Mouse (Mus musculus) A20 (cell line): ENCODE measurements at regions not wholly inside any gene's neighbourhood (a gene's known extent, or its start where the extent isn't known, plus 50 kb on each side); places are given as distances from the start of the nearest gene placed in this dataset.

Source experiments
- DNase-seq: peaks from one replicate; pipeline ENCODE4 v3.0.0-alpha.2; 2011; ENCODE audit warnings: low read depth, low spot score

- peak; percentile 73 for DNase-seq
Measured at GRCm38 (mm10) chr3:73134316-73134715, 76.7 kb upstream of the Slitrk3 start.

- no peak for DNase-seq
Measured at GRCm38 (mm10) chr3:73125143-73125542, 67.5 kb upstream of the Slitrk3 start.

GRCm38 (mm10) chr3:73109102-73109501 is 51.5 kb upstream of the Slitrk3 start:
- DNase-seq = no peak
